Mouse (Mus musculus): ENCODE data around the gene Ergic3.
A peak's percentile ranks its signal among the peaks of the same experiment; 100 is the strongest.

The Ergic3 gene

GRCm38 (mm10) chr2:156007888-156008532, at the start of gene Ergic3, which contains the start of gene 6430550D23Rik:
TSS of gene Ergic3 (plus strand) at chr2:156008045.
TSS of gene 6430550D23Rik (minus strand) at chr2:156007977.
- peak; percentile 97 to 99 for DNase-seq

DNA sequence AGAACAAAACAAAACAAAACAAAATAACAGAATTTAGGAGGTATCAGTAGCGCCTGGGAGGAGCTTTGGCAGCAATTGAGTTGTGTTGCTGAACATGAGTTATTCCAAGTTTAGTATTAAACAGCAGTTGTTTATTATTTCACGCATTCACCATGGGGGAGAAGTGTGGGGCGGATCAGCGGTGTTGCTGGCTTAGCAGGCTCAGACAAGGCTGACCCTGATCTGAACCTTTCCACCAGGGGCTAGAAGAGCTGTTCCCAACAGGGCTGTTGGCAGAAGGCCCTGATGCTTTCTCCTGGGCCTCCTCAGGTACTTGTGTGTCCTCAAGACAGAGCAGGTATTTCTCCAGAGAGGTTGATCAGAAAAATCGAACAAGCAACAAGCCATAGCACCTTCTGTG, 47.9 kb upstream of the Ergic3 start:
- no peak for DNase-seq

DNA sequence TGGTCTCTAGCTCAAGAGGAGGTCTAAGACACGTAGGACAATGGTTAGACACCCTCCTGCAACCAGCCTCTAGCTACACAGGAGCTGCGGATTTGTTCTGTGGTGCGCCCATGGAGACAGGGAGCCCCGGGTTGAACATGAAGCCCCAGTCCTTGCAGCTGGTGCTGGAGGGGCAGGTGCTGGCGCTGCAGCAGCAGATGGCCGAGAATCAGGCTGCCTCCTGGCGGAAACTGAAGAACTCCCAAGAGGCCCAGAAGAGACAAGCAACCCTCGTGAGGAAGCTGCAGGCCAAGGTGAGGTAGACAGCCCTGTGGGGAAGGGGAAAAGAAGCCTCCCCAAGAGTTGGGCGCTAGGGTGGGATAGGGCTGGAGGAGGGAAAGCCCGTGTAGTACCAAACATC, 46.0 kb upstream of the Ergic3 start:
- no peak for DNase-seq

DNA sequence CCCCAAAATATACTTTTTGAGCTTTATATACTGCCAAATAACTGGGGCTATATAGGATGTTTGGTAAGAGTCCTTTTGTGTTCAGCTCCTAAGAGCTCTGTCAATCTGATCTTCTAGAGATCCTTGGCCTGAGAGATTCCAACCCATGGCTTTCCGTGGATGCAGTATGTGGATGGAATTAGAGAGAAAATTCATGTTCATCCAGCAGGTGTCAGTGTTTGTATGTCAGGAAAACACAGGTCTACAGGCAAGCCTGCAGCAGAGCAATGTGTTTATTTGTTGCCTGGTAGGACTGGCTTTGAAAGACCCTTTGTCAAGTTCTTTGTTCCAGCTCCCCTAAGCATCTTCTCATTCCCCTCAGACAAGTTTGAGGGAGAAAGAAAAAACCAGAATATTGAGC, 44.9 kb upstream of the Ergic3 start:
- peak; percentile 32 to 43 for DNase-seq

- DNase-seq = no peak
These were observed 34.5 kb upstream of the Ergic3 start for GRCm38 (mm10) chr2:155973348-155973747.

- no peak for DNase-seq
These were observed 33.6 kb upstream of the Ergic3 start for GRCm38 (mm10) chr2:155974087-155974731.

DNA sequence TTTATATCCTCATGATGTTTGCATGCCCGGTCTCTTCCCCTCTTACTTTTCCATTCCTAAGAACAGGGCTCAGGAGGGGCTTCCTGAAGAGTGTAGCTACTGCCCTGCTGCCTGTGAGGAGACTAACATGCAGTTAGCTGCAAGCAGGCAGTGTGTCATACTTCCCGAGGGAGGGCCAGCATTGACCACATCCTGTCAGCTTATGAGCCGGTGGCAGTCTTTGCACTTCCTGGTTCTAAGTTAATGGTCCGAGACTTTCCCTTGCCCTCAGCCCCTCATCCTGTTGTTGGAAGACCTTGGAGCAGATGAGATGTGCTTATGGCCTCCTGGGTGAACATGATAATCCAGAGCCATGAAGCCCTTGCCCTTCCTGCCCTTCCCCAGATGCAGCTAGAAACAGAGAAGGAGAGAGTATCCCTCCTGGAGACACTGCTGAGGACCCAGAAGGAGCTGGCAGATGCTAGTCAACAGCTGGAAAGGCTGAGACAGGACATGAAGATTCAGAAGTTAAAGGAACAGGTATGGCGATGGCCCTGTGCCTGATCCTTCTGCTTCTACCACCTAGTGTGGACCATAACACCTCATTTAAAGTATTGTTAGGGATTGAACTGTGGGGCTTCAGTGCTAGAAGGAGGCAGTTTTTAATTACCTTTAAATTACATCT, 28.4 kb upstream of the Ergic3 start:
- no peak for DNase-seq

DNA sequence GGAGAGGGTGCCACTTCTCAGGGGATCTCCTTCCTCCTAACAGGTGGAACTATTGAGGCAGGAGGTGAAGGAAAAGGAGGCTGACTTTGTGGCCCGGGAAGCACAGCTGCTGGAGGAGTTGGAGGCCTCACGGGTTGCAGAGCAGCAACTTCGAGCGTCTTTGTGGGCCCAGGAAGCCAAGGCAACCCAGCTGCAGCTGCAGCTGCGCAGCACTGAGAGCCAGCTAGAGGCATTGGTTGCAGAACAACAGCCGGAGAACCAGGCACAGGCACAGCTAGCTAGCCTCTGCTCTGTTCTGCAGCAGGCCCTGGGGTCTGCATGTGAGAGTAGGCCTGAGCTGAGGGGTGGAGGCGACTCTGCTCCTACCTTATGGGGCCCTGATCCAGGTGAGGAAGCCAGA, 22.1 kb upstream of the Ergic3 start:
- DNase-seq = no peak

DNA sequence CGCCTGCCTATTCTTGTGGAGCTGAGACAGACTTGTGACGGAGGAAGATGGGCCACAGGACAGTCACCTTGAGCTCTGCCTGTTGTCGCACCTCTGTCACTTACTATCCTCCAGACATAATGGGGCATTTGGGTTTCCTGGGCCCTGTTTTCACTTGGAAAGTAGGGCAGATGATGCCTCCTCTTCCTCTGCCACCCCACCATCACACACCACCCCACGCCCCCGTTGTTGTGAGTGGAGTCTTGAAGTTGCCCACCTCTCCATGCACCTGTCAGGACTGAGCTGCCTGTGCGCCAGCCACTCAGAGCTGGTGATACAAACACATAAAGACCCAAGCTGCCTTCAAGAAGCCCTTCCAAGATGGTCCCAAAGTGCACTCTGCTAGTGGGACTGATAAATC, 20.7 kb upstream of the Ergic3 start:
- DNase-seq = no peak

DNA sequence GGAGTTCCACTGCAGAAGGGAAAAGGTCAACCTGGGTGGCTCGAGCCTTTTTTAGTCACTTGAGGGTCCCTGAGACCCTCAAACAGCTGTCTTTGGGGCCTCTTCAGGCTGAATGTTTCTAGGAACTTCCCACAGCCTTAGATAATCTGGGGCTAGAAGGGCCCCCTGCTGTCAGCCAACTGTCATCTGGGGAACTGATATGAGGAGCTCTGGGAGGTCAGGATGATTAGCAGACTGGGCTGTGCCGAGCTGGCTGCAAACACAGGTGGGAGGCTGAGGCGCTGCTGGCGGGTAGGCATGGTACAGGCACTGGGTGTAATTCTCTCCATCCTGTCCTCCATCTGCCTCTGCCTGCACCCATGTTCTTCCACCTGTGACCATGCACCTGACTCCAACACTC, 18.8 kb upstream of the Ergic3 start:
- DNase-seq = peak; percentile 73 to 77

GRCm38 (mm10) chr2:155991151-155991550, 16.7 kb upstream of the Ergic3 start:
- DNase-seq = peak; percentile 37 to 49

GRCm38 (mm10) chr2:155991863-155992321, 16.0 kb upstream of the Ergic3 start:
- peak; percentile 96 to 97 for DNase-seq

DNA sequence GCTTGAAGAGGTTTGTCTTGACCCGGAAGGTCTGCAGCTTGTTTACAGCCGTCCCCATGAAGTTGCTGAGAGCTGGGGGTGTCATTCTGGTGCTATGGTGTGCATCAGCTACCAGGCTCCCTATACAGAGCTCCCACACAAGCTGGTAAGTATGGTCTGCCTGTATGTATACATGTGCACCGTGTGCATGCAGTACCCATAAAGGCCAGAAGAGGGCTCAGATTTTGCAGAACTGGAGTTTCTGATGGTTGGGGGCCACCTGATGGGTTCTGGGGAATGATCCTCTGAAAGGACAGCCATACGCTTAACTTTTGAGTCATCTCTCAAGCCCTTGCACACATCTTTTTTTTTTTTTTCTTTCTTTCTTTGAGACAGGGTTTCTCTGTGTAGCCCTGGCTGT, 2.5 kb upstream of the Ergic3 start:
- no peak for DNase-seq

DNA sequence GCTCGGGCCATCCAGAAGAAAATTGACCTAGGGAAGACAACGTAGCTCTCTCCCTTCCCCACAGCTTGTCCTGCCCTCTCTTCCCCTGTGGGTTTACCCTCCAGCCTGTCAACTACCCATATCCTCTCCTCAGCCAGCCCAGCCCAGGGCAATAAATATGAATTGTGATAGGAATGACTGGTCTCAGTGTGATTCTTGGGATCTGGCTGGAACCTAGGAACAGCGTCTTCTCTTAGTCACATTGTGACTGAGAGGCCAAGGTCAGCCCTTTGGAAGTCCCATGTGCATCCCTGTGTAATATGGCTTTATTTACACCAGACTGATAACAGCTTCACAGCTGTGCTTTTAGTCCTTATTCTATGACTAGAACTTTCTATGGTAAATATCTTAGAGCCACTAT, 10.3 kb downstream of the Ergic3 start:
- no peak for DNase-seq

DNA sequence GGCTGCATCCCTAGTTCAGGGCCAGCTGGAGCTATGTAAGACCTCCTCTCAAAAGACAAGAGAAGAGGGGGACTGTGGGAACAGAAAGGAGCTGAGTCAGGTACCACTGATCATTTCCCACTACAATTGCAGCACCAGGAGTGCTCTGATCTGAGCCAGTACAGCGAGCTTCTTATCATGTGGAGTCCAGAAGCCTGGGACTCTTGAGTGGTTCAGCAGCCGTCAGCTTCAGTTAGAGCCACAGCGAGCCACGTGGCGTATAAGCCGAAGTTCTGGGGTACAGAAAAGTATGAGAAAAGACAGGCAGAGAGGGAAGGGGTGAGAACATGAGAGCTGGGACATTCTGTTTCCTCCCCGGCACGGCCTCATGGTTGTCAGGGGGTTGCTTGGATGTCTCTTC, 13.4 kb downstream of the Ergic3 start:
- DNase-seq = no peak

- no peak for DNase-seq
These were observed 13.9 kb downstream of the Ergic3 start for GRCm38 (mm10) chr2:156021765-156022164.

- DNase-seq = no peak
These were observed 17.6 kb downstream of the Ergic3 start for GRCm38 (mm10) chr2:156025482-156025881.

- no peak for DNase-seq
These were observed 31.5 kb downstream of the Ergic3 start for GRCm38 (mm10) chr2:156039390-156039789.

DNA sequence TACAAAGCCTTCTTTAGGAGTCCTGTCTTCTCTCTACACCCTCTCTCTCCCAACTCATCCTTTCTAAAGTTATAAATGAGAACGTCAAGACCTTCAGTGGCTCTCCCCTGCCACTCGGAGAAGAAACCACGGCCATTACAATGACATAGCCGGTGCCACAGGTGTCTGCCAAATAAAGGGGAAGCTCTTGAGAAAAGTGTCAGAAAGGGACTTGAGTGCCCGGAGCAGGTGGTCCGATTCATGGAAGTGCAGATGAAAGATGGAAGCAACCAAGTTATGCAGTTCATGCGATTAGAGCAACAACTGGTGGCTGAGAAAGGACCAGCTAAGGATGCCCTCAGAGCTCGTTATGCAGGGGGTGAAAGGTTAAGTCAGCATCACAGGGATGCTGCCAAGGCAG, 35.1 kb downstream of the Ergic3 start:
- DNase-seq = no peak

DNA sequence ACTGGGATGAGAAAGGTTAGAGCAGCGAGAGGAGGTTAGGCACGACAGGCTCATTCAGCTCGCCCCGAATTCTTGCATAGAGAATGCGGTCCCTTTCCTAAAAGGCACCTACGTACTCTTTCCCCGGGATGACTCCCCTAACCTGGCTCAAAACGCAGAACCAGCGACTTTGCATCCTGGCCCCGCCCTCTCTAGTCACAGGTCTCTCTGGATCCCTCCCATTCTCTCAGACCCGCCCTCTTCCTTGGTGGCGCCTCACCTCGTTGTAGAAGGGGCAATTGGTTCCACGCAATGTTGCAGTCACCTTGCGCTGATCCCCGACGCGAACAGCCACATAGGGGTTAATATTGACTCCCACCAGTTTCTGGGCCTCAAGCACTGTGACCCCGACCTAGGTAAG, 40.1 kb downstream of the Ergic3 start:
- DNase-seq = no peak

DNA sequence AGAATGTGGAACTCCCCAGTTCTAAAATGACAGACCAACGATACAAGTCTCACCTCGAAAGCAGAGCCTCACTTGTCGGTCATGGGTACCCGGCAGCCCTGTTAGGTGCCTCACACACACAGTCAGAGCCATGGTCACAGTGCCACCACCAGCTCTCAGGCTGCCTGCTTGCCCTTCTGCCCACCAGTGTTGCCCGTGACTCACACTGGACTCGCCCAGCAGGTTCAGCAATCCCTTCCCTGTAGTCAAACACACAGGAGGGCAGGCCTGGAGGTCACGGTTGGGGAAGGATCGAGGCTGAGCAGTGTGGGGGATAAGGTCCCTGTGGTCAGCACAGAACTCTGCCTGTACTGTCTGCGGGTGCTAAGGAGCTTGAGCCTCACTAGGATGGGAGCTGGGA, 45.0 kb downstream of the Ergic3 start, which contains the start of gene Fer1l4:
Gene Fer1l4, minus strand, starts transcription at position 132 of the 400 bp plus-strand sequence.
- no peak for DNase-seq

- DNase-seq = peak; percentile 58 to 77
These were observed 57.5 kb downstream of the Ergic3 start, which contains the start of gene Spag4 for GRCm38 (mm10) chr2:156065099-156066041. TSS of gene Spag4 (plus strand) at chr2:156065175.

- DNase-seq = no peak
These were observed 58.3 kb downstream of the Ergic3 start for GRCm38 (mm10) chr2:156066126-156066525.
